Mouse (Mus musculus): Measurements from ENCODE around the gene Rpgrip1l.

- TF ChIP-seq CTCF (conservative IDR thresholded peaks at IDR 0.05; ENCODE audit: low read length): no peak
- TF ChIP-seq NANOG (IDR thresholded peaks at IDR 0.05; ENCODE audit: borderline replicate concordance, low read length): no peak
- no peak for TF ChIP-seq POU5F1 (IDR thresholded peaks at IDR 0.05; ENCODE audit: borderline replicate concordance, low read length)
Measured at GRCm38 (mm10) chr8:91186372-91186771, 126.7 kb downstream of the Rpgrip1l start.
